Mouse (Mus musculus) midbrain, embryonic 13.5 days (tissue): ENCODE data around the gene Dbi. TPM values are rescaled to one million over a fixed set of nuclear protein-coding genes. Genes with fewer than 3 reads are reported as not detected.
A peak's percentile ranks its signal among the peaks of the same experiment; 100 is the strongest.

Experiments used
- ATAC-seq: fragments of 200-750 bp; cut with Nextera tagmentation; 2 replicates; pipeline ENCODE4 v1.8.0; 2017; ENCODE audit warnings: mild to moderate bottlenecking, moderate TSS enrichment, moderate library complexity
- H3K27ac ChIP-seq: fragments of 300-500 bp; sonication (generic); 2 replicates; pipeline ENCODE4 v1.5.1; 2015; ENCODE audit warnings: inconsistent platforms, mild to moderate bottlenecking, moderate library complexity
- H3K27me3 ChIP-seq: fragments of 300-500 bp; sonication (generic); 2 replicates; pipeline ENCODE4 v1.6.1; 2015; ENCODE audit warnings: mild to moderate bottlenecking, inconsistent platforms
- H3K36me3 ChIP-seq: fragments of 300-500 bp; sonication (generic); 2 replicates; pipeline ENCODE4 v1.6.1; 2015; ENCODE audit warnings: mild to moderate bottlenecking, inconsistent platforms
- H3K4me1 ChIP-seq: fragments of 300-500 bp; sonication (generic); replicated peaks from 2 replicates; pipeline ENCODE4 v1.6.1; 2015; ENCODE audit warnings: inconsistent platforms
- H3K4me2 ChIP-seq: fragments of 300-500 bp; sonication (generic); replicated peaks from 2 replicates; pipeline ENCODE4 v1.6.1; 2015; ENCODE audit warnings: moderate library complexity, mild to moderate bottlenecking, inconsistent platforms
- H3K4me3 ChIP-seq: fragments of 300-500 bp; sonication (generic); replicated peaks from 2 replicates; pipeline ENCODE4 v1.5.1; 2015; ENCODE audit warnings: mild to moderate bottlenecking, inconsistent platforms
- H3K9ac ChIP-seq: fragments of 300-500 bp; sonication (generic); replicated peaks from 2 replicates; pipeline ENCODE4 v1.6.1; 2015; ENCODE audit warnings: mild to moderate bottlenecking, inconsistent platforms
- H3K9me3 ChIP-seq: fragments of 300-500 bp; sonication (generic); 2 replicates; pipeline ENCODE4 v1.6.1; 2016; ENCODE audit warnings: mild to moderate bottlenecking, inconsistent platforms
- WGBS: fragments of 180-500 bp; shearing (Covaris S2); methylation state at CpG from one replicate; pipeline ENCODE4 v1.1.7; 2015; 5-methylcytosine and 5-hydroxymethylcytosine counted together
- polyA plus RNA-seq: library from polyadenylated mRNA; unstranded; fragments of >200 nt; fragmentation: Nextera tagmentation; extraction: Ambion mirVana; gene quantifications from 2 replicates; pipeline ENCODE4 v1.2.1, GENCODE M21; 2015

The Dbi gene
- 654 and 688 TPM in 2 replicates for polyA plus RNA-seq

GRCm38 (mm10) chr1:120120969-120121811, at the start of gene Dbi, which contains the start of gene 3110009E18Rik:
Gene Dbi (minus strand): TSS chr1:120121078.
Gene 3110009E18Rik (plus strand): TSS chr1:120121187.
- H3K4me1 ChIP-seq = peaks cover 36% of the 10 kb centered on the region
- H3K9ac ChIP-seq = peak within 1 kb of the TSS; percentile 80
- ATAC-seq = peak; percentile 96
- peak within 1 kb of the TSS; percentile 85 for H3K4me2 ChIP-seq
- H3K27ac ChIP-seq = peak within 1 kb of the TSS; percentile 90
- H3K27me3 ChIP-seq = no peaks in the 10 kb centered on the region
- peaks cover 3% of the 10 kb centered on the region for H3K36me3 ChIP-seq
- H3K9me3 ChIP-seq = no peaks in the 10 kb centered on the region
- WGBS = 1% methylated on average over 52 of the region's 52 CpGs
- peak within 1 kb of the TSS; percentile 63 for H3K4me3 ChIP-seq

- Histone ChIP-seq H3K36me3 (no peaks in the 10 kb centered on the region), H3K4me3 (no peak overlapping the region), H3K27ac (no peak overlapping the region), H3K9me3 (no peaks in the 10 kb centered on the region), H3K9ac (no peak overlapping the region), H3K4me2 (no peak overlapping the region), H3K27me3 (no peaks in the 10 kb centered on the region), H3K4me1 (no peaks in the 10 kb centered on the region)
- 87% methylated on average over 7 of the region's 7 CpGs for whole genome bisulfite sequencing
- no peak for ATAC-seq
Observed at GRCm38 (mm10) chr1:120170307-120170706, 49.4 kb upstream of the Dbi start.

- no peaks in the 10 kb centered on the region for H3K27me3 ChIP-seq
Observed at GRCm38 (mm10) chr1:120168674-120169073, 47.8 kb upstream of the Dbi start.

GRCm38 (mm10) chr1:120168016-120168415, 47.1 kb upstream of the Dbi start:
- Histone ChIP-seq H3K36me3 (no peaks in the 10 kb centered on the region), H3K4me3 (no peak overlapping the region), H3K4me1 (no peaks in the 10 kb centered on the region), H3K9ac (no peak overlapping the region), H3K27me3 (no peaks in the 10 kb centered on the region), H3K9me3 (no peaks in the 10 kb centered on the region), H3K4me2 (no peak overlapping the region), H3K27ac (no peak overlapping the region)
- ATAC-seq = no peak
- 75% methylated on average over 4 of the region's 4 CpGs for WGBS

More at GRCm38 (mm10) chr1:120168674-120169073, 47.8 kb upstream of the Dbi start:
- no peak overlapping the region for H3K4me3 ChIP-seq
- no peak for ATAC-seq
- no peak overlapping the region for H3K9ac ChIP-seq
- no peaks in the 10 kb centered on the region for H3K4me1 ChIP-seq
- no peak overlapping the region for H3K4me2 ChIP-seq
- no peak overlapping the region for H3K27ac ChIP-seq
- H3K9me3 ChIP-seq = no peaks in the 10 kb centered on the region
- no peaks in the 10 kb centered on the region for H3K36me3 ChIP-seq
- 88% methylated on average over 7 of the region's 7 CpGs for WGBS

DNA sequence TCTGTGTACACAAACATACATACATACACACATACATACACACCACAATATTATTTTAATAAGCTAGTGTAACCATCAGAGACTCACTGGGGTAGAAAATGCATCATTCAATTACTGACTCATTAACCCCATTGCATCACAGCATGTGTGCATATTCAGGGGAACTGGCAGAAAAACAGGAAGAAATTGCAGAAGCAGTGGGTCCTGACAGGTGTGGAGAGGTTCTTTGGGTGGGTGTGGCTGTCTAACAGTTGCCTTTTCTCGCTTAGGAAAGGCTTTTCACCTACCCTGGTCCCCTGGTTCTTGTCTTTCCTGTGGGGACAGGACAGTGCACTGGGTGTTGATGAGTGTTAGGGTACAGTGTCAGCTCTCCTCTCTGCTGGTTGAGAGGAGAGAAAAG, 41.7 kb upstream of the Dbi start:
- Histone ChIP-seq H3K9ac (no peak overlapping the region), H3K4me2 (no peak overlapping the region), H3K4me3 (no peak overlapping the region), H3K36me3 (no peaks in the 10 kb centered on the region; the same call in 1 of the 2 replicates), H3K9me3 (no peaks in the 10 kb centered on the region), H3K4me1 (no peaks in the 10 kb centered on the region), H3K27ac (no peak overlapping the region), H3K27me3 (no peaks in the 10 kb centered on the region)
- 66% methylated on average over 1 of the region's 1 CpGs for WGBS
- ATAC-seq = no peak

- Histone ChIP-seq H3K36me3 (no peaks in the 10 kb centered on the region; the same call in 1 of the 2 replicates), H3K27ac (no peak overlapping the region), H3K9me3 (no peaks in the 10 kb centered on the region), H3K9ac (no peak overlapping the region), H3K4me1 (no peaks in the 10 kb centered on the region), H3K4me2 (no peak overlapping the region), H3K4me3 (no peak overlapping the region), H3K27me3 (no peaks in the 10 kb centered on the region)
- ATAC-seq = no peak
- 91% methylated on average over 5 of the region's 5 CpGs for WGBS
Observed at GRCm38 (mm10) chr1:120161502-120161901, 40.6 kb upstream of the Dbi start.

DNA sequence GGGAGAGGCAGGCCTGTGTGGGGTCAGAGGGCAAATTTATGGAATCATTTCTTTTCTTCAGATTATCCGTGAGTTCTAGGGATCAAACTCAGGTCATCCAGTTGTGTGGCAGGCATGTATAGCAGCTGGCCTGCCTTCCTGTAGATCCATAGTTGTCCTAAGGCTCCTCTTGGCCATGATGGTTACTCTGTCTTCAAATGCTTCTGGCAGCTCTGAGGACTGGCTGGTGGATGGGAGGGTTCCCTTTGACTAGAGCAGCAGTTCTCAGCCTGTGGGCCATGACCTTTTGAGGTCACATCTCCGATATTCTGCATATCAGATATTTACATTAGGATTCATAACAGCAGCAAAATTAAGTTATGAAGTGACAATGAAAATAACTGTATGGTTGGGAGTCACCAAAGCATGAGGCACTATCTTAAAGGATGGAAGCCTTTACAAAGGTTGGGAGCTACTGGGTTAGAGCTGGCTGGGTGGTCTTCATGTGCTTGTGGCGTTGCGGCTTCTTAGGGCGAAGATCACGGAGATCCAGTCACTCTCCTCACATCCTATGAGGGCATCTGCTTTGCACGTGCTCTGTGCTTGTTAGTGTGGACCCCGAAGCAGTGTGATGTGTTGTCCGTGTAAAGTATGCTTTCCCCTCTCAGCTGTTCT, 37.7 kb upstream of the Dbi start:
- WGBS = 93% methylated on average over 9 of the region's 9 CpGs
- H3K36me3 ChIP-seq = no peaks in the 10 kb centered on the region; the same call in 1 of the 2 replicates
- H3K27me3 ChIP-seq = no peaks in the 10 kb centered on the region
- H3K4me2 ChIP-seq = no peak overlapping the region
- no peaks in the 10 kb centered on the region for H3K9me3 ChIP-seq
- H3K4me3 ChIP-seq = no peak overlapping the region
- no peaks in the 10 kb centered on the region for H3K4me1 ChIP-seq
- H3K27ac ChIP-seq = no peak overlapping the region
- no peak overlapping the region for H3K9ac ChIP-seq
- ATAC-seq = no peak

DNA sequence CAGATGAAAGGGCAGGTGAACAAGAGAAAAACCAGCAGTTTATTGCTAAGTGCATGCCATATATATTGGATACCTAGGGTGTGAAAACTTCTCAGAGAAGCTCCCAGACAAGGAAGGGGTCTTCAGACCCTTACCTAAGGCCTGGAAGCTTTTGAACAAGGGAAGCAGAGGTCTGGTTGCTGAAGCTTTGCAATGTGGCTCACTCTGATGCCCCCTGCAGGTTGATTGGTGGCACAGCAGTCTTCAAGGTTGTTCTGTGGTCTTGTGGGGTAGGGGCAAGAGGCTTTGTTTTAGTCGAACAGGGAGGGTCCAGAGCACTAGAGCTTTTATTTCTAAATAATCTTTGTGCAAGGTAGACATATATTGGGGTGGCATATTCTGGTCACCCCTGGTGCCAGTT, 34.4 kb upstream of the Dbi start:
- no peak for ATAC-seq
- Histone ChIP-seq H3K4me3 (no peak overlapping the region), H3K9ac (no peak overlapping the region), H3K27ac (no peak overlapping the region), H3K27me3 (no peaks in the 10 kb centered on the region), H3K36me3 (no peaks in the 10 kb centered on the region), H3K4me1 (no peaks in the 10 kb centered on the region), H3K4me2 (no peak overlapping the region), H3K9me3 (no peaks in the 10 kb centered on the region)
- 16% methylated on average over 1 of the region's 1 CpGs for WGBS

DNA sequence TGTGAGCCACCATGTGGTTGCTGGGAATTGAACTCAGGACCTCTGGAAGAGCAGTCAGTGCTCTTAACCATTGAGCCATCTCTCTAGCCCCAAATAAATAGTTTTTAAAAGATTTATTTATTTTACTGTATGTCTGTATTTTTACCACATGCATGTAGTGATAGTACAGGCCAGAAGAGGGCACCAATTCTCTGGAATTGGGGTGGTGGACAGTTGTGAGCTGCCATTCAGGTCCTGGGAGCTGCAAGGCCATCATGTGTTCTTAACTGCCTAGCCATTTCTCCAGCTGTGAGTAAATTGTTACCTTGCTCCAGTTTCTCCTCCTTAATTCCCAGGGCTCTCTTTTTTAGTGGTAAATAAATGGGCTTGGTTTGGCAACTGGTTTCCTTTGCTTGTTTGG, 33.4 kb upstream of the Dbi start:
- no peaks in the 10 kb centered on the region for H3K27me3 ChIP-seq
- H3K36me3 ChIP-seq = no peaks in the 10 kb centered on the region
- no peak overlapping the region for H3K4me2 ChIP-seq
- no peaks in the 10 kb centered on the region for H3K9me3 ChIP-seq
- no peaks in the 10 kb centered on the region for H3K4me1 ChIP-seq
- H3K27ac ChIP-seq = no peak overlapping the region
- H3K4me3 ChIP-seq = no peak overlapping the region
- ATAC-seq = no peak
- H3K9ac ChIP-seq = no peak overlapping the region

DNA sequence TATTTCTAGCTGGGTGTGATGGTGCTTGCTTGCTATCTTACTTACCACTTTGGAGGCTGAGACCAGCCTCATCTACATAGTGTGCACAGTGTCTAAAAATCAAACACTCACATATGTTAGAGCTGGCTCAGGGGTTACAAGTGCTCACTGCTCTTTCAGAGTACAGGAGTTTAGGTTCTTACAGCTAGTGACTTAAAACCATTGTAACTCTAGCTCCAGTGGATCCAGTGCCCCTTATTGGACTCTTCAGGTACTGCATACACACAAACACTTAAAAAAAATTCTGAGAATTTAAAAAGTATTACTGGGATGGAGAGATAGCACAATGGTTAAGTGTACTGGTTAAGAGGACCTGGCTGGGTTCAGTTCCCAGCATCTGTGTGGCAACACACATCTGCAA, 26.1 kb upstream of the Dbi start:
- H3K27me3 ChIP-seq = no peaks in the 10 kb centered on the region
- ATAC-seq = no peak

DNA sequence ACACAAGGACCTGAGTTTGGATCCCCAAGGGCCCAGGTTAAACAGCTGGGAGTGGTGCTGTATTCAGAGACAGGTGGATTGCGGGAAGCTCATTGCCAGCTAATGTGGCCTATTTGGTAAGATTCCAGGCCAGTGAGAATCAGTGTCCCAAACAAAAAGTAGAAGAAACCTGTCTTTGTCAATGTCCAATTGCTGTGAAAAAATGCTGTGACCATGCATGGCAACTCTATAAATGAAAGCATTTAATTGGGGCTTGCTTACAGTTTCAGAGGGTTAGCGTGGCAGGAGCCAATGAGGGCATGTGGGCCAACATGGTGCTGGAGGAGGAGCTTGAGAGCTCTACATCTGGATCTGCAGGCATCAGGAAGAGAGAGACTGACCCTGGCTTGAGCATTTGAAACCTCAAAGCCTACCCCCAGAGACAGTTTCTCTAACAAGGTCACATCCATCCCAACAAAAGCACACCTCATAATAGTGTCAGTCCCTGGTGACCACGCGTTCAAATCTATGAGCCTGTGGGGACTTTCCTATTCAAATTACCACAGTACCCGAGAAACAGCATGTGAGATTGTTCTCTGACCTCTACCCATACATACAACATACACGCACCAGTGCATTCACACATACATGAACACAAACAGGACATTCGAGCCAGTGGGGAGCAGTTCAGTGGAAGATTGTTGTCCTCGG, 24.8 kb upstream of the Dbi start:
- H3K4me3 ChIP-seq = no peak overlapping the region
- H3K9ac ChIP-seq = no peak overlapping the region
- H3K36me3 ChIP-seq = no peaks in the 10 kb centered on the region
- no peaks in the 10 kb centered on the region for H3K9me3 ChIP-seq
- WGBS = 88% methylated on average over 8 of the region's 8 CpGs
- H3K4me1 ChIP-seq = peaks cover 3% of the 10 kb centered on the region; the same call in 1 of the 2 replicates
- H3K27ac ChIP-seq = no peak overlapping the region
- ATAC-seq = no peak
- H3K4me2 ChIP-seq = no peak overlapping the region
- H3K27me3 ChIP-seq = no peaks in the 10 kb centered on the region

More for the DNA sequence above, 26.1 kb upstream of the Dbi start:
- no peak overlapping the region for H3K9ac ChIP-seq
- no peak overlapping the region for H3K27ac ChIP-seq
- peaks cover 3% of the 10 kb centered on the region; the same call in 1 of the 2 replicates for H3K4me1 ChIP-seq
- no peak overlapping the region for H3K4me2 ChIP-seq
- H3K4me3 ChIP-seq = no peak overlapping the region
- H3K9me3 ChIP-seq = no peaks in the 10 kb centered on the region
- H3K36me3 ChIP-seq = no peaks in the 10 kb centered on the region

DNA sequence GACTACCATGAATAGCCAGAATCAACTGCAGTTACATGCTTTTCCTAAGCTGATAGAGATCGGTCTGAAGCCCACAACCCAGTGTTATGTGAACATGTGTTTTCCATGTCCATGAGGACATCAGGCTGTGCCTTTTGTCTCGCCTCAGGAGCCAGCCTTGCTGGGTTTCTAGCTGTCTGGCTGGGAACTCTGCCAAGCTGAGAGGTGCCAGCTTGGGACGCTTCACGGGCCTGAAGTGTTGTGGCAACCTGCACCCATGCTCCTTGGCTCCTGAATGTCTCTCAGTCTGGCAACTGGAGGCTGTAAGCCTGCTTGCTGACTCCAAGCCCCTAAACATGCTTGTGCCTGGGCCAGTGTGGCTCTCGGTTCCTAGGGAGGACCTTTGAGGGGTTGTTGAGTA, 21.7 kb upstream of the Dbi start:
- ATAC-seq = no peak
- H3K36me3 ChIP-seq = no peaks in the 10 kb centered on the region
- 83% methylated on average over 5 of the region's 5 CpGs for WGBS

More for the DNA sequence above, 21.7 kb upstream of the Dbi start:
- H3K4me3 ChIP-seq = no peak overlapping the region
- H3K9ac ChIP-seq = no peak overlapping the region
- H3K9me3 ChIP-seq = no peaks in the 10 kb centered on the region
- no peak overlapping the region for H3K27ac ChIP-seq
- H3K4me1 ChIP-seq = peaks cover 15% of the 10 kb centered on the region
- H3K27me3 ChIP-seq = no peaks in the 10 kb centered on the region
- H3K4me2 ChIP-seq = no peak overlapping the region
